Mouse (Mus musculus) midbrain, postnatal 0 days (tissue): ENCODE measurements at regions not wholly inside any gene's neighbourhood (a gene's known extent, or its start where the extent isn't known, plus 50 kb on each side); places are given as distances from the start of the nearest gene placed in this dataset.

ENCODE experiments used
- ATAC-seq: fragments of 200-750 bp; cut with Nextera tagmentation; 2 replicates; pipeline ENCODE4 v1.8.0; 2017; ENCODE audit warnings: moderate number of reproducible peaks, mild to moderate bottlenecking, moderate TSS enrichment, moderate library complexity; ENCODE audit not compliant: low FRiP score
- DNase-seq: peaks from one replicate; pipeline ENCODE4 v3.0.0-alpha.2; 2015; ENCODE audit warnings: low spot score
- H3K27ac ChIP-seq: fragments of 300-500 bp; sonication (generic); 2 replicates; pipeline ENCODE4 v1.5.1; 2014; ENCODE audit warnings: low read depth, mild to moderate bottlenecking, low read length, mixed read lengths
- H3K27me3 ChIP-seq: fragments of 300-500 bp; sonication (generic); 2 replicates; pipeline ENCODE4 v1.6.1; 2014; ENCODE audit warnings: low read length, control low read depth, mixed read lengths; ENCODE audit not compliant: insufficient read depth
- H3K36me3 ChIP-seq: fragments of 300-500 bp; sonication (generic); 2 replicates; pipeline ENCODE4 v1.6.1; 2014; ENCODE audit warnings: low read length, control low read depth, mixed read lengths; ENCODE audit not compliant: insufficient read depth
- H3K4me1 ChIP-seq: fragments of 300-500 bp; sonication (generic); 2 replicates; pipeline ENCODE4 v1.6.1; 2014; ENCODE audit warnings: mild to moderate bottlenecking, control low read depth, antibody characterized with exemption, low read length, mixed read lengths; ENCODE audit not compliant: insufficient read depth
- H3K4me2 ChIP-seq: fragments of 300-500 bp; sonication (generic); 2 replicates; pipeline ENCODE4 v1.6.1; 2014; ENCODE audit warnings: low read depth, mild to moderate bottlenecking, low read length, mixed read lengths; ENCODE audit not compliant: poor library complexity, severe bottlenecking
- H3K4me3 ChIP-seq: fragments of 300-500 bp; sonication (generic); 2 replicates; pipeline ENCODE4 v1.5.1; 2014; ENCODE audit warnings: low read depth, mild to moderate bottlenecking, low read length, moderate library complexity
- H3K9ac ChIP-seq: fragments of 300-500 bp; sonication (generic); replicated peaks from 2 replicates; pipeline ENCODE4 v1.6.1; 2014; ENCODE audit warnings: mild to moderate bottlenecking, low read length, moderate library complexity, mixed read lengths; ENCODE audit not compliant: poor library complexity, severe bottlenecking
- H3K9me3 ChIP-seq: fragments of 300-500 bp; sonication (generic); 2 replicates; pipeline ENCODE4 v1.6.1; 2016; ENCODE audit warnings: low read length, control low read depth
- CTCF ChIP-seq: IDR thresholded peaks from 2 replicates; pipeline ENCODE4 v1.5.1; 2016; ENCODE audit warnings: antibody characterized with exemption, mild to moderate bottlenecking
- WGBS: fragments of 180-500 bp; shearing (Covaris S2); extraction: QIAGEN DNeasy Blood & Tissue Kit; methylation state at CpG from one replicate; pipeline ENCODE4 v1.1.7; 2014; 5-methylcytosine and 5-hydroxymethylcytosine counted together

DNA sequence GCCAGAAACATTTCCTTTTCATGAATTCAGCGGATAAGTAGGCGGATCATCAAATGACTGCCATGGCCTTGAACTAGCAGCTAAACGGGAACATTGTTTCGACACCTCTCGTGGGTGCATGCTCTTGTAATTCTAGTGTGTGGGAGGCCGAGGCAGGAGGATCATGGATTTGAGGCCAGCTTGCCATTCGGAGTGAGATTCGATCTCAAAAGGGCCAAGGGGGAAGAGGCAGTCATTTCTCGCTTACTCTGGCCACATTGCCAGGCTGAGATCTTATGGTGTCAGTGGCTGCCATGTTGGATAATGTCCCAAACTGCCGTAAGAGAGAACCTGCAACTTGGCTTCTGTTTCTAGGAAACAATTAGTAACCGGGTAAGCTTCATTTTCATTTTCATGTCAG lies 327.7 kb downstream of the Med13l start:
- TF ChIP-seq CTCF, result no peak
- H3K9ac ChIP-seq, result no peak overlapping the region
- no peaks in the 10 kb centered on the region for H3K9me3 ChIP-seq
- ATAC-seq (no peak), DNase-seq (no peak)
- 0 out of 2 replicates have a peak, but pooled peaks cover 3% of the 10 kb centered on the region for H3K27me3 ChIP-seq
- H3K4me2 ChIP-seq, result no peak overlapping the region
- no peak overlapping the region for H3K4me3 ChIP-seq
- H3K36me3 ChIP-seq, result no peaks in the 10 kb centered on the region
- H3K4me1 ChIP-seq, result no peaks in the 10 kb centered on the region
- 89% methylated on average over 11 of the region's 11 CpGs for WGBS
- no peak overlapping the region for H3K27ac ChIP-seq

DNA sequence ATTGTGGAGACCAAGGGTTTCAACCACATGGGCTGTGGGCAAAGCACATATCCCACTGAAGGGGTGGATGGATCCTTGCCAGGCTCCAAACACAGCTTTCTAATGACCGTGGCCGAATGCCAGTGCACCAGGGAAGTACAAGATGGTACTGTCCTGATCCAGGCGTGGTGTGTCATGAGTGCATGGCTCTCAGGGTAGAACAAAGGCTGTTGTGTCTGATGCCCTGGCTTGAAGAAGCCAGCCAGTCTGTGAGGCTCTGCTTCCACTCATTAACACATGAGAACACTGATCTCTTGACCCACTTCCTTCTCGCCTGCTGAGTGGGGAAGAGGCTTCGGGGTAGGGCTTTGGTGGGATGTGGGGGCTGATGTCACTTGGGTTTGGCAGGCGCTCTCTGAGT lies 330.7 kb downstream of the Med13l start:
- H3K4me2 ChIP-seq, result no peak overlapping the region
- no peaks in the 10 kb centered on the region for H3K4me1 ChIP-seq
- H3K9me3 ChIP-seq, result no peaks in the 10 kb centered on the region
- H3K4me3 ChIP-seq, result no peak overlapping the region
- 0 out of 2 replicates have a peak, but pooled peaks cover 3% of the 10 kb centered on the region for H3K27me3 ChIP-seq
- ATAC-seq (peak; percentile 85), DNase-seq (peak; percentile 92)
- no peaks in the 10 kb centered on the region for H3K36me3 ChIP-seq
- no peak overlapping the region for H3K9ac ChIP-seq
- no peak for TF ChIP-seq CTCF
- no peak overlapping the region for H3K27ac ChIP-seq
- 63% methylated on average over 6 of the region's 6 CpGs for WGBS

DNA sequence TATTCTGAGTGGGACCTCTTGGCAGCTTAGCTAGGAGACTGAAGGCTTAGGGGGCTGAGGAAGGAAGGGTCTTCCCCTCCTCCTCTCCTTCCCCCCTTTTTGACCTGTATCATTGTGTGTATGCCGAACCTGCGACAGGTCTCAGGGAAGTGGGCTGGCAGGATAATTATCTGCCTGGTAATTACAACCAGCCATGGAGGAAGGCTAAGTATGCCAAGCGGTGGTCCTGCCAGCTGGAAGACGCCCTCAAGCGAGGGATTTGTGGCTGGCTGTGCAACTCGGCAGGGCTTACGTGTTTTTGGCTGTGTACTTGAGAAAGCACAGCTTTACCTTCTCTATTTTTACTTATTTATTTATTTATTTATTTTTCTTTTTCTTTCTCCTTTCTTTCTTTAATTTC lies 347.7 kb downstream of the Med13l start:
- H3K4me1 ChIP-seq, result no peaks in the 10 kb centered on the region
- peaks cover 2% of the 10 kb centered on the region; the same call in 1 of the 2 replicates for H3K9me3 ChIP-seq
- H3K36me3 ChIP-seq, result no peaks in the 10 kb centered on the region
- WGBS, result 65% methylated on average over 7 of the region's 7 CpGs
- TF ChIP-seq CTCF, result no peak
- no peaks in the 10 kb centered on the region for H3K27me3 ChIP-seq
- no peak overlapping the region for H3K9ac ChIP-seq
- no peak overlapping the region for H3K27ac ChIP-seq
- H3K4me2 ChIP-seq, result no peak overlapping the region
- no peak overlapping the region for H3K4me3 ChIP-seq
- DNase-seq (no peak), ATAC-seq (no peak)

DNA sequence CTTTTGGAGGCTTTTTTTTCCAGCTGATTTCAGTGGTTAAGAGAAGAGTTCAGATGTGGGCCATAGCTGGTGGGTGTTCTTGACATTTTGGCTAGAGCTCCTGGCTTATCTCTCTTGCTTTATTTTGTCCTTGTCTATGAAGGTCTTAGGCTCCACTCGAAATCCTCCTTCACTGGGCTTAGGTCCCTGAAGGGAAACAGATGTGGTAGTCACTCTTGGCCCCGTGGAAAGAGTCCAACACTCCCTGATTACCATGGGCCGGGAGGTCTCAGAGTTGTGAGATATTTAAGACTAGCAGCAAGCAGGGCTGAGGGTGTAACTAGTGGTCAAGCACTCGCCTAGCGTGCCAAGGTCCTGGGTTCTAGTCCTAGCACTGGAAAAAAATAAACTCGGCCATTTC lies 349.3 kb downstream of the Med13l start:
- Histone ChIP-seq H3K27me3 (no peaks in the 10 kb centered on the region), H3K27ac (no peak overlapping the region), H3K9ac (no peak overlapping the region), H3K4me2 (no peak overlapping the region), H3K4me3 (no peak overlapping the region), H3K36me3 (no peaks in the 10 kb centered on the region), H3K9me3 (no peaks in the 10 kb centered on the region), H3K4me1 (no peaks in the 10 kb centered on the region)
- 88% methylated on average over 6 of the region's 6 CpGs for WGBS
- DNase-seq, result no peak
- no peak for TF ChIP-seq CTCF
- no peak for ATAC-seq

DNA sequence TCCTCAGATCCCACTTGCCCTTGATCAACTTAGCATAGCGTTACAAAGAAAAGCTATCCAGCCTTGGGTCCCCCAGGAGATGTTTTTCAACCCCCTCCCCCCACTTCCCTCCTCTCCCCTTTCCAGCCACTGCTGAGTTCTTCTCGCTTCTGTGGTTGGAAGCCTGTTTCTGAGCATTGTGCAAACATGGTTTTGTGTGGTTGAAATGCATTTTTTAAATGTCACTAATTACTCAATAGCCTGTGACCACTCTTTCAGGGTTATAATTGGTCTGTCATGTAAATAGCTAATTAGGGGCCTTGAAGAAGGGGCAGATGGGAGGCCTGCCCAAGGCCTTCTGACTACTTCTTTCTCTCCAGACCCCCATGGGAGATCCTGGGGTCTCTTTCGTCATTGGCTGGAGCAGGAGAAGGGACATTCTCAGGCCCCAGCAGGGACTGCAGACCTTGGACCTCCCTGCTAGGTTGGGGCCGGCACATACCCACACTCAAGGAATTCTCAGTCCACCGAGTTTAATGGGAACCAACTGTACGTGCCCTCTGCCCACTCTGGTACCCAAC lies 353.8 kb downstream of the Med13l start:
- no peak for DNase-seq
- H3K27me3 ChIP-seq, result no peaks in the 10 kb centered on the region

DNA sequence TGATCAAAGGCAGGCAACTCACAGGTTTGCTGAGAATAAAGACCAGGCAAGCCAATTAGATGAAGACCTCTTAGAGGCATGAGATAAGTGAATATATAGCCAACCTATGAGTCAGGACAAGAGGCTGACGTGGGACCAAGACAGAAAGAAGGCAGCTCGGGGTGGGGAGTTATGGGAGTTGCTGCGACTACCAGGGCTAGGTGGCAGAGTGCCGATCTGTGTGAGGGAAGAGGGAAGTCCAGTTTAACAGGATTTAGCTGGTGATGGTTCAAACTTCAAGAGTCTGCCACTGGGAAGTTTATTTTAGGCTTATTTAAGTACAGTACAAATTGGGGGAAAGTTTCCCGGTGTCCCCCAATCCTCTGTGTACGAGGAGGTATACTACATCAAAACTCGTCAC lies 362.9 kb downstream of the Med13l start:
- H3K9ac ChIP-seq, result no peak overlapping the region
- no peaks in the 10 kb centered on the region for H3K4me1 ChIP-seq
- H3K27me3 ChIP-seq, result no peaks in the 10 kb centered on the region
- no peaks in the 10 kb centered on the region for H3K36me3 ChIP-seq
- H3K4me3 ChIP-seq, result no peak overlapping the region
- ATAC-seq (no peak), DNase-seq (no peak)
- WGBS, result 92% methylated on average over 7 of the region's 7 CpGs
- no peak overlapping the region for H3K27ac ChIP-seq
- H3K9me3 ChIP-seq, result no peaks in the 10 kb centered on the region
- TF ChIP-seq CTCF, result no peak
- H3K4me2 ChIP-seq, result no peak overlapping the region

More for the DNA sequence above, 353.8 kb downstream of the Med13l start:
- no peak for ATAC-seq
- Histone ChIP-seq H3K36me3 (no peaks in the 10 kb centered on the region), H3K4me1 (no peaks in the 10 kb centered on the region), H3K4me3 (no peak overlapping the region), H3K9ac (no peak overlapping the region), H3K9me3 (no peaks in the 10 kb centered on the region), H3K4me2 (no peak overlapping the region), H3K27ac (no peak overlapping the region)
- WGBS, result 60% methylated on average over 6 of the region's 6 CpGs
- TF ChIP-seq CTCF, result no peak
